8 mouse cellular contexts compared by ENCODE assay signal in the genomic region with DNA sequence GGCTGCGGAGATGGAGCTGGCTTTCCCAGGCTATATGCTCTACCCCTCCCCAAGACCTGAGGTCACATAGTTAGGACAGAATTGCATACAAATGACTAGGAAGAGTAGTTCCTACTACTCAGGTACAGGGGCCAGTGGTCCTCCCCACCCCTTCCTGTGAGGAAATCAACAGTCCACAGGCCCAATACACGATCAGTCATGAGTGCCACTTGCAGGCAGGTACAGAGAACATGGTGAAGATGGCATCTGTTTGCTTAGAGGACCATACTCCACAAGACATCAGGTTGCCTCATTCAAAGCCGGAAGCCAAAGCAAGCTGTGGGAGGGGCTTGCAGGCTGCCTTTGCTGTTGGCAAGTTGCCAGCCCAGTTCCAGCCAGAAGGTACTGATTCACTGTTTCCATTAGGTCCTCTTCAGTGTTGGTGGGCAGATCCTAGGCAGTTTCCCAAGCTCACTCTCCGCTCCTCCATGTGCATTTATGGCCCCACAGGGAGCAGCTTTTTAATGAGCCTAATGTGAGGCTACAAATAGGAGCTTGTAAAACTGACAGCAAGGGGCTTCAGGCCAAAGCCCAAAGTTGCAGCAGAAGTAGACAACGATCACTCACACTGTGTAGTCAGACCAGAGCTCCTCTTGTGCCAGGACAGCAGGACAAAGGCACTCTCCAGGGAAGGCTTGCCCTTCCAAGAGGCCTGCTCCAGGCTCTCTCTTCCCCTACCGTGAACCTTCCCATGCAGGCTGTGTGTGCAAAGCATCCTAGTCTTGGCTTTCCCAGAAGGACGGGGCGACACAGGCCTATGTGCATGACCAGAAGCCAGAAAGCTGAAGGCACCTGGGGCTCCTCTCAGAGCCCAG.
A peak's percentile ranks its signal among the peaks of the same experiment; 100 is the strongest.
DNase-seq lines count a peak whose midpoint lies in the region; ATAC-seq and TF ChIP-seq lines count a peak whose summit lies in the region.

No protein-coding gene starts in this region.

- H3K9me3 ChIP-seq in forebrain, embryonic 11.5 days (ENCODE audit: control insufficient read depth, low read length): no peaks in the 10 kb centered on the region
- H3K9me3 ChIP-seq in forebrain, embryonic 12.5 days: no peaks in the 10 kb centered on the region
- H3K9me3 ChIP-seq in MEL (replicated peaks; ENCODE audit: insufficient read depth, low read length): no peaks in the 10 kb centered on the region
- no peaks in the 10 kb centered on the region for H3K9me3 ChIP-seq in forebrain, postnatal 0 days (ENCODE audit: low read length)
- no peaks in the 10 kb centered on the region for H3K9me3 ChIP-seq in hindbrain, embryonic 16.5 days (ENCODE audit: control insufficient read depth, low read length)
- no peaks in the 10 kb centered on the region for H3K9me3 ChIP-seq in neural tube, embryonic 12.5 days

- no peak for TF ChIP-seq CTCF in MEL (IDR thresholded peaks at IDR 0.05 in 2 of 3, conservative IDR thresholded peaks at IDR 0.05 in 1 of 3; ENCODE audit: control insufficient read depth in 1 of 3, insufficient read depth in 1 of 3, low read depth in 2 of 3, low read length in 3 of 3, poor library complexity in 1 of 3, severe bottlenecking in 1 of 3)
- no peak for TF ChIP-seq CTCF in forebrain, postnatal 0 days (IDR thresholded peaks at IDR 0.05; ENCODE audit: low read depth)

- no peaks in the 10 kb centered on the region for H3K79me2 ChIP-seq in MEL (ENCODE audit: control insufficient read depth, insufficient read depth, low read length, poor library complexity)

- no peak for TF ChIP-seq EP300 in MEL (IDR thresholded peaks at IDR 0.05; ENCODE audit: low read depth in 1 of 2, low read length in 2 of 2)

- no peaks in the 10 kb centered on the region for H3K27me3 ChIP-seq in forebrain, embryonic 11.5 days (ENCODE audit: control insufficient read depth, insufficient read depth, low read length)
- H3K27me3 ChIP-seq in forebrain, embryonic 12.5 days: no peaks in the 10 kb centered on the region
- no peaks in the 10 kb centered on the region for H3K27me3 ChIP-seq in MEL (ENCODE audit: control insufficient read depth in 1 of 2, insufficient read depth in 2 of 2, low read length in 2 of 2)
- no peaks in the 10 kb centered on the region for H3K27me3 ChIP-seq in forebrain, postnatal 0 days (ENCODE audit: insufficient read depth, low read length)
- H3K27me3 ChIP-seq in hindbrain, embryonic 16.5 days (replicated peaks; ENCODE audit: control insufficient read depth, insufficient read depth, low read length): no peaks in the 10 kb centered on the region
- 0 out of 2 replicates have a peak, but pooled peaks cover 8% of the 10 kb centered on the region for H3K27me3 ChIP-seq in neural tube, embryonic 12.5 days (replicated peaks)

- WGBS in forebrain, embryonic 11.5 days: 68% methylated on average over 8 of the region's 8 CpGs
- 64% methylated on average over 8 of the region's 8 CpGs for WGBS in forebrain, embryonic 12.5 days
- WGBS in forebrain, postnatal 0 days: 39% methylated on average over 8 of the region's 8 CpGs
- 46% methylated on average over 8 of the region's 8 CpGs for WGBS in hindbrain, embryonic 16.5 days
- WGBS in neural tube, embryonic 12.5 days: 47% methylated on average over 8 of the region's 8 CpGs

- no peak overlapping the region for H3K4me2 ChIP-seq in forebrain, embryonic 11.5 days (ENCODE audit: low read depth, low read length, severe bottlenecking)
- H3K4me2 ChIP-seq in forebrain, embryonic 12.5 days: no peak overlapping the region
- H3K4me2 ChIP-seq in forebrain, postnatal 0 days (ENCODE audit: low read depth): no peak overlapping the region
- no peak overlapping the region for H3K4me2 ChIP-seq in hindbrain, embryonic 16.5 days (ENCODE audit: low read length)
- H3K4me2 ChIP-seq in neural tube, embryonic 12.5 days (replicated peaks): no peak overlapping the region

- peak; percentile 32; the same call in 1 of the 2 replicates for ATAC-seq in forebrain, embryonic 11.5 days (replicated peaks; ENCODE audit: low FRiP score)
- no peak; the same call in 1 of the 2 replicates for ATAC-seq in forebrain, embryonic 12.5 days (ENCODE audit: low FRiP score)
- peak; percentile 53 for ATAC-seq in forebrain, postnatal 0 days
- ATAC-seq in hindbrain, embryonic 16.5 days: peak; percentile 77
- ATAC-seq in neural tube, embryonic 12.5 days (ENCODE audit: low FRiP score, low read depth): peak; percentile 65

- peaks cover 9% of the 10 kb centered on the region; the same call in 1 of the 2 replicates for H3K4me1 ChIP-seq in forebrain, embryonic 11.5 days (replicated peaks; ENCODE audit: control insufficient read depth, insufficient read depth, low read length)
- peaks cover 24% of the 10 kb centered on the region for H3K4me1 ChIP-seq in forebrain, embryonic 12.5 days
- H3K4me1 ChIP-seq in MEL (ENCODE audit: control insufficient read depth in 1 of 2, insufficient read depth in 2 of 2, low read length in 2 of 2): peaks cover 3 to 15% of the 10 kb centered on the region in 2 experiments
- peaks cover 14% of the 10 kb centered on the region for H3K4me1 ChIP-seq in forebrain, postnatal 0 days (ENCODE audit: insufficient read depth)
- H3K4me1 ChIP-seq in hindbrain, embryonic 16.5 days (ENCODE audit: control insufficient read depth, insufficient read depth, low read depth, low read length): peaks cover 6% of the 10 kb centered on the region; the same call in 1 of the 2 replicates
- peaks cover 16% of the 10 kb centered on the region for H3K4me1 ChIP-seq in neural tube, embryonic 12.5 days

- H3K4me3 ChIP-seq in forebrain, embryonic 11.5 days (ENCODE audit: low read depth, low read length): no peak overlapping the region
- H3K4me3 ChIP-seq in forebrain, embryonic 12.5 days (replicated peaks): no peak overlapping the region
- no peak overlapping the region for H3K4me3 ChIP-seq in MEL (ENCODE audit: control insufficient read depth in 1 of 2, insufficient read depth in 1 of 2, low read depth in 2 of 2, low read length in 2 of 2)
- H3K4me3 ChIP-seq in forebrain, postnatal 0 days (ENCODE audit: low read depth, low read length): no peak overlapping the region
- H3K4me3 ChIP-seq in hindbrain, embryonic 16.5 days (ENCODE audit: low read length): no peak overlapping the region
- H3K4me3 ChIP-seq in neural tube, embryonic 12.5 days: no peak overlapping the region

- TF ChIP-seq POLR2A in MEL (IDR thresholded peaks at IDR 0.05; ENCODE audit: control insufficient read depth in 1 of 2, insufficient read depth in 1 of 2, low read depth in 1 of 2, low read length in 2 of 2, poor library complexity in 1 of 2): no peak

- H3K27ac ChIP-seq in forebrain, embryonic 11.5 days (ENCODE audit: low read depth, low read length): no peak overlapping the region
- H3K27ac ChIP-seq in forebrain, embryonic 12.5 days: no peak overlapping the region
- no peak overlapping the region for H3K27ac ChIP-seq in MEL (ENCODE audit: control insufficient read depth, low read depth, low read length)
- H3K27ac ChIP-seq in forebrain, postnatal 0 days (ENCODE audit: low read depth, low read length): no peak overlapping the region
- H3K27ac ChIP-seq in hindbrain, embryonic 16.5 days (ENCODE audit: low read depth, low read length): no peak overlapping the region
- H3K27ac ChIP-seq in neural tube, embryonic 12.5 days: no peak overlapping the region

- no peak for TF ChIP-seq RAD21 in MEL (IDR thresholded peaks at IDR 0.05; ENCODE audit: low read depth, low read length)

- H3K9ac ChIP-seq in forebrain, embryonic 11.5 days (ENCODE audit: low read length): no peak overlapping the region
- no peak overlapping the region for H3K9ac ChIP-seq in forebrain, embryonic 12.5 days
- H3K9ac ChIP-seq in MEL (ENCODE audit: control insufficient read depth, low read depth, low read length, poor library complexity, severe bottlenecking): no peak overlapping the region
- no peak overlapping the region for H3K9ac ChIP-seq in forebrain, postnatal 0 days
- H3K9ac ChIP-seq in hindbrain, embryonic 16.5 days (ENCODE audit: low read depth, low read length): no peak overlapping the region
- no peak overlapping the region for H3K9ac ChIP-seq in neural tube, embryonic 12.5 days

- peak; percentile 71 for DNase-seq in forebrain, embryonic 11.5 days (ENCODE audit: low spot score)
- DNase-seq in MEL (ENCODE audit: low read depth, low spot score): peak; percentile 56
- peak; percentile 58 for DNase-seq in forebrain, postnatal 0 days
- peak; percentile 27 to 80 for DNase-seq in left cerebral cortex, postnatal 10 days (ENCODE audit: extremely low spot score in 1 of 2, low spot score in 2 of 2)
- peak; percentile 73 to 84 for DNase-seq in thymus, postnatal 36 days

- H3K36me3 ChIP-seq in forebrain, embryonic 11.5 days (ENCODE audit: control insufficient read depth, insufficient read depth, low read length): no peaks in the 10 kb centered on the region
- no peaks in the 10 kb centered on the region for H3K36me3 ChIP-seq in forebrain, embryonic 12.5 days (replicated peaks)
- peaks cover 0 to 6% of the 10 kb centered on the region in 2 experiments; a peak in 2 of 4 replicates for H3K36me3 ChIP-seq in MEL (ENCODE audit: control insufficient read depth in 1 of 2, insufficient read depth in 2 of 2, low read length in 2 of 2)
- H3K36me3 ChIP-seq in forebrain, postnatal 0 days (ENCODE audit: insufficient read depth): no peaks in the 10 kb centered on the region
- no peaks in the 10 kb centered on the region for H3K36me3 ChIP-seq in hindbrain, embryonic 16.5 days (ENCODE audit: control insufficient read depth, insufficient read depth, low read length)
- H3K36me3 ChIP-seq in neural tube, embryonic 12.5 days: no peaks in the 10 kb centered on the region

- intact Hi-C loops in left cerebral cortex, postnatal 10 days (cut with DNase I): no loop called here

TF ChIP-seq in MEL, 35 proteins besides CTCF, POLR2A, EP300 and RAD21:
- no peak for TF ChIP-seq ZMIZ1 (IDR thresholded peaks at IDR 0.05; ENCODE audit: low read depth, low read length)
- TF ChIP-seq ZC3H11A (IDR thresholded peaks at IDR 0.05; ENCODE audit: low read depth, low read length): no peak
- TF ChIP-seq ZKSCAN1 (IDR thresholded peaks at IDR 0.05; ENCODE audit: low read depth, low read length): no peak
